Mouse (Mus musculus) brain, adult 10 weeks (tissue): ENCODE results near the gene Tmem220. TPM values are rescaled to one million over a fixed set of nuclear protein-coding genes. Genes with fewer than 3 reads are reported as not detected.

Experiments used
- polyA plus RNA-seq: library from polyadenylated mRNA; stranded (reverse); fragments of 350-450 nt; fragmentation: Illumina TruSeq; extraction: RNeasy Lipid Tissue Mini Kit (QIAGEN cat#74804); gene quantifications from one replicate; pipeline ENCODE4 v1.2.3, GENCODE M21; 2015; ENCODE audit warnings: low read depth, low replicate concordance

Tmem220 gene
- 0.67 TPM for polyA plus RNA-seq

GRCm38 (mm10) chr11:67024867-67025477, at the start of gene Tmem220:
Gene Tmem220, plus strand, starts transcription at chr11:67025154.

GRCm38 (mm10) chr11:67052321-67052952, 27.5 kb downstream of the Tmem220 start, which contains the start of the genes Adprm and Sco1:
Gene Adprm, minus strand, starts transcription at chr11:67052594.
Gene Sco1, plus strand, starts transcription at chr11:67052670.

GRCm38 (mm10) chr11:67078000-67078399, 53.0 kb downstream of the Tmem220 start, which contains the start of gene Myh3:
Gene Myh3, plus strand, starts transcription at chr11:67078300.

Other genes starting within 250 kb of the Tmem220 start
- gene Pirt, start 113.2 kb upstream of the Tmem220 start, polyA plus RNA-seq, result 0.43 TPM
- gene Tmem238l, start 68.5 kb upstream of the Tmem220 start, polyA plus RNA-seq, result not detected
- gene Adprm, start 27.4 kb downstream of the Tmem220 start, polyA plus RNA-seq, result 33.5 TPM
- gene Sco1, start 27.5 kb downstream of the Tmem220 start, polyA plus RNA-seq, result 9.9 TPM
- 0.68 TPM for gene Myh3, start 53.1 kb downstream of the Tmem220 start, polyA plus RNA-seq
- 0.10 TPM for gene Myh2, start 145.9 kb downstream of the Tmem220 start, polyA plus RNA-seq
- gene Myh1, start 174.9 kb downstream of the Tmem220 start, polyA plus RNA-seq, result 0.42 TPM
- gene Myh4, start 212.9 kb downstream of the Tmem220 start, polyA plus RNA-seq, result 0.07 TPM